Mouse (Mus musculus): ENCODE measurements around the gene Alk.
A peak's percentile ranks its signal among the peaks of the same experiment; 100 is the strongest.

Alk gene

GRCm38 (mm10) chr17:72604610-72604980 is at the start of gene Alk:
Alk (minus strand) TSS chr17:72604627.
- peak; percentile 46 for DNase-seq

- no peak for DNase-seq
Measured at GRCm38 (mm10) chr17:72652801-72653200, 48.4 kb upstream of the Alk start.

DNA sequence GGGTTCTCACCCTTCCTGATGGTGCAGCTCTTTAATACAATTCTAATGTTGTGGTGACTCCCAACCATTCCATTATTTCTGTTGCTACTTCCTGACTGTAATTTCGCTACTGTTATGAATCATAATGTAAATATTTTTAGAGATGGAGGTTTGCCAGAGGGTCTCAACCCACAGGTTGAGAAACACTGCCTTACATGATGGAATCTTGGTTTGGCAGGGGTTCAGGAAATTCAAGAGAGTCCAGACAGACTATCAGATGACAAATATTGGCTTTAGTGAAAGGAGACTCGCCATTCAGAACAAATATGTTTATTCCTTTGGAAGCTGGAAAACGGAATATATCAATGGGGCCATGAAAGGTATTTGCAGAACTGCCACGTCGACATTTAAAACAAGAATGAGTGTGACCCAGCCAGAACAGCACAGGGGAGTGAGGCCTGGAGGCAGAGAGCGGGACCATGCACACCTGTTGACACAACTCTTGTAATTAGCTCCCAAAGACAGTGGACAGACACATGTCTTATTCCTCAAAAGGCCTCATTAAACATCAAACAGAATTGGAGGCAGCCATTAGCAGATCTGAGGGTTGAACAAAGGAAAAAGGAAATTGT is 44.3 kb upstream of the Alk start:
- no peak for DNase-seq

DNA sequence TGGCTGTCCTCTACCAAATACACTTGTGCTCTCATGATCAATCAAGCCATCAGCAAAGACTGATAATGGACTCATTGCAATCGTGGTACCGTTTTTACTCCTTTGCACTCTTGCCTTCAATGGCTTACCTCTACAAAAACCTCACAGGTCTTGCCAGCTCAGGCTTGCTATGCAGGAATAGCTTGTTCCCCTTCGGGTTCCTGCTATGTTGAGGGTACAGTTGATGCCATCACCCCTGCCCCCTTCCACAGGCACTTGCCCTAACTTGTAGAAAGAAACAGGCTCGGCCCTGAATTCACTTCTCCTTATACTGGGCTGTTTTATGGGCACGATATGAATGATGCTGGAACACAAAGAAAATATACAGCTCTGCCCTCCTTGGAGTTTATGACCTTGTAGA is 41.7 kb upstream of the Alk start:
- DNase-seq: no peak

DNA sequence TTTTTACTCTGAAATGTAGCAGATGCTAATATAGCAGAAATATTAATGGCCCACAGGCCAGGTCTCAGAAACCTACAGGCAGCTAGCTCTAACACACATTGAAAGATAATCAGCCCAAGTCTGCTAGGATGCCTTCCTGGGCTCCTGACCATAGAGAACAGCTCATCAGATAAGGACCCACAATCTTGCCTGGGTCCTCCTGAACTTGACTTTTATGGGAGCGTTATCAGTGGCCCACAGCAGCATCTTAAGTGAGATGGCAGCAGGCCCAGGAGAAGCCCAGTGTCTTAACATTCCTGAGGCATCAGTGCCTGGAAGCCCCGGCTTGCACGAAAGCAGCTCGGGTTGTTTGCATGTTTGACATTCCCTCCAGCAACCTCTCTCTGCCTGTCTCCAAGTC is 35.7 kb upstream of the Alk start:
- no peak for DNase-seq

DNA sequence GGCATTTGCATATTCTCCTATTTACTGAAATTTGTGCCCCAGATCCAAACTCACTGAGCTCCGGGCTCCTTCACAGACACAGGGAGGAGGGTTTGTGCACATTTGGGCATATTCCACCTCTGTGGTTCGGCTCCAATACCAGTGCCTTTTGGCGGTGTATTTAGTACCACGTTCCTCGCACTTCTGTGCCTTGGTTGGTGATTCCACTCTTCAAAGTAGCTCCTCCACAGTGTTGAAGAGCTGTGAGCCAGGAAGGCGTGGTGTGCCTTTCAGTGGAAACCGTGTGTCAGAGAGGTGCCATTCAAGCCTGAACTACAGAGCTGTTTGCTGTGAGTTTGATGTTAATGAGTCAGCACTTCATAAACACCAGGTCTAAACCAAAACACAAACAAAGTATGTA is 35.0 kb upstream of the Alk start:
- no peak for DNase-seq

DNA sequence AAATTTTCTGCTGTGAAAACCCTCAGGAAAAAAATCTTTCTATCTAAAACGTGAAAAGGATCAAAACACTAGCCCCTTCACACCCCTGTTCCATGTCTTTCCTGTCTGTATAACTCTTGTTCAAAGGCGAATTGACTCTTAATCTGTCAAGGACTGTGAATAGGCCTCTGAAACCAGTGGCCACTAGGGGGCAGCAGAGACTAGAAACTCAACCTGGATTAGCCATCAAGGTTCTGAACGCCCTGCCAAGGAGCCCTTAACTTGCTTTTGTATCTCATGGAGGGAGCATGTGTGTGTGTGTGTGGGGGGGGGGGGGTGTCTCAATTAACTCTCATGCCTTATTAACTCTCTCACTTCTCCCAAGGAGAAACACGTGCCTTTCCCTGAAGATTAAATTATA is 1.8 kb upstream of the Alk start:
- peak; percentile 75 for DNase-seq

GRCm38 (mm10) chr17:72603886-72604609 is 379 bp downstream of the Alk start:
- peak; percentile 7 for DNase-seq

- peak; percentile 12 for DNase-seq
Measured at GRCm38 (mm10) chr17:72603118-72603885, 1.1 kb downstream of the Alk start.

DNA sequence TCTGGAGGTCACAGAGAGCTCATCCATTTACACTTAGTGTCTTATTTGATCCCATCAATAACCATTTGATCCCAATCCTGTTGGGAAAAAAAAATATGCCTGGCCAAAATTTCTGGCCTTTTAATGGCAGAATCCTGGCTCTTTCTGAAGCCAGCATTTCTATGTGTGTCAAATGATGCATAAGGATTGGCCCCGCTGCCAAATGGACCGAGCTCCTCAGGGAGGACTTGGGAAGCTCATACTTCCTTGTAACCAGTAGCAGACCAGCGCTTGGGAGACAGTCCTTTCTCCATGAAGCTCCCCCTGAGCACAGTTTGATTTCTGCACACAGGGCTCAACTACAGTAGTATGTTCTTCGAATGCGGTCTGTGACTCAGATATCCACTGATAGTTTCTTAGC is 3.6 kb downstream of the Alk start:
- DNase-seq: no peak

- DNase-seq: no peak
Measured at GRCm38 (mm10) chr17:72587671-72588070, 16.8 kb downstream of the Alk start.

DNA sequence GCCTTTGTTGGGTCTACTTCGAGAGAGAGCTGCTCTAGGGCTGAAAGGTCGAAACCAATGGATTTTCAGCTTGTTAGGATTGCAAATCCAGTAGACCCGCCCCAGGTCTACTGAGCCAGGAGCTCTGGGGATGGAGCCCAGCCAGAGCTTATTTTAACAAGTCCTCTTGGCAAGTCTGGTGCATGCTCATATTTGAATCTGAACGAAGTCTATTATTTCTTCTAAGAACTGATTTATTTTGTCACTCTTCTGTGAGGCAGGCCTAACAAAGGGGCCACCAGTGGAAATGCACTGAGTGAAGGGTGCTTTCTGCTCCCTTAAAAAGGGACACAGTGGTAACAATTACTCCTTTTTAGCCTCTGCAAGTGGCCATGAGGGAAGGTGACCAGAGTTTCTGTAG is 24.3 kb downstream of the Alk start:
- no peak for DNase-seq

DNA sequence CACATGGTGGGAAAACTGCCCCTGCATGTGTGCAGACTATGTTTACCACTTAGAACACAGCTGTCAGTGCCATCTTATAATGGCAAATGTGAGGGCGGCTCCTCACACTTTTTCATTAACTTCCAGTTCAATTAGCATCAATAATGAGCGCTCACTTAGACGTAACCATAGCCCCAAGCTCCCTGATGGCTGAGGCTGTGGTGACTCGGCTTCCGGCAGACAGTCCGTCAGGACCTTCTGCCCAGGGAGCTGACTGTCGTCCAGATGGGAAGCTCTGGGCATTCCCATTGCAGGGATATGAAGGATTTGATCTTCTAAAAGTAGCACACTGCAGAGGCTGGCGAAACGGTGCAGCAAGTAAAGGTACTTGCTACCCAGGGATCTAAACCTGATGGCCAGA is 25.1 kb downstream of the Alk start:
- no peak for DNase-seq

DNA sequence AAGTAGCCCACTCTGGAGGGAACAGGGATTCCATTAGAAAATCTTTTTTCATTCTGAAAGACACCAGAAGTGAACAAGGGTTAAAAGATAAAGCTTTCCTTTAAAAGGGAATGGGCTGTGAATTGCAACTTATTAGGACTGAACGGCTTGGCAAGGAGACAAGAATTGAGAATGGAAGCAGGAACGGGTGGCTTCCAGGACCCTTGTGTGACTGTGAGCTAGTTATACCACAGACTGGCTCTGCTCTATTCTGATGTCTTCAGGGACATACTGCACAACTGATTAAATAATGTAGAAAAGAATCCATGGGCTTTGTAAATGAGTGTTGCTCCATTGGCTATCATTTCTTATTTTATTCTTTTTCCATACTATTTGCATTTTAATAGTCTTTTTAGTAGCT is 33.0 kb downstream of the Alk start:
- DNase-seq: no peak

GRCm38 (mm10) chr17:72569491-72569890 is 34.9 kb downstream of the Alk start:
- no peak for DNase-seq

- DNase-seq: no peak
Measured at GRCm38 (mm10) chr17:72563423-72563822, 41.0 kb downstream of the Alk start.

DNA sequence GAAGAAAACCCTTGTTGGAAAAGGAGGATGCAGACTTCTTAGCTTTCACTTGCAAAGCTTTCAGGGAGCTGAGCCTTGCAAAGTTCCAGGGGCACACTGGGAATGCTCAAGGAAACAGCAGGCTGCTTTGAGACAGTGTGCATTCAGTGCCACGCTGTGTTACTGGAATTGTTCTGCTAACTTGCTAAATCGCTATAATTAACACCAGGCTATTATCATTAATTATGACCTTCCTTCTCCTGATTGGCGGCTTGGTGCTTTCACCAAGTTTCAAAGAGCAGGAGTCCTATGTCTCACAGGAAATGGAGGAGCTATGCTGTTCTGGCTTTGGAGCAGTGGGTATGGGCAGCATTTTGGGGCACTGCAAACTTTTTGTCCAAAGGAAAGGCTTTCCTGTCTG is 43.0 kb downstream of the Alk start:
- no peak for DNase-seq

DNA sequence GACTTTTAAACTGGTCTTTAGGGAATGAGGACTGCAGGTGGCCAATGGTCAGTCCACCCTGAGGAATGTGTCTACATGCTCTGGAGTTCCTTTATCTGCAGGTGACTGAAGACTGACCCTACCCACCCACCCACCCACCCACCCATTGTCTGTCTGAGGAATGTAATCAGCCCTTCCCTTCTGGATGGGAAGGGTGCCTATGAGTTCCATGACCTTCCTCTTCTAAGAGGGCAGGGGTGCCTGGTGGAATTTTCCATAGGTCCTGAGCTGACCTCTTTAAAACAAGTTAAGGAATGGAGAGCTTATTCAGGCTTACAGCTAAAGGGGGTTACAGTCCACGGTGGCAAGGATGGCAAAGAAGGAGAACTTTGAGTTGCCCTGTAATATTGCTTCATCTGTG is 43.7 kb downstream of the Alk start:
- no peak for DNase-seq

GRCm38 (mm10) chr17:72557029-72557735 is 47.2 kb downstream of the Alk start:
- DNase-seq: no peak

- DNase-seq: no peak
Measured at GRCm38 (mm10) chr17:72546274-72546673, 58.2 kb downstream of the Alk start.

- no peak for DNase-seq
Measured at GRCm38 (mm10) chr17:72535304-72535703, 69.1 kb downstream of the Alk start.

DNA sequence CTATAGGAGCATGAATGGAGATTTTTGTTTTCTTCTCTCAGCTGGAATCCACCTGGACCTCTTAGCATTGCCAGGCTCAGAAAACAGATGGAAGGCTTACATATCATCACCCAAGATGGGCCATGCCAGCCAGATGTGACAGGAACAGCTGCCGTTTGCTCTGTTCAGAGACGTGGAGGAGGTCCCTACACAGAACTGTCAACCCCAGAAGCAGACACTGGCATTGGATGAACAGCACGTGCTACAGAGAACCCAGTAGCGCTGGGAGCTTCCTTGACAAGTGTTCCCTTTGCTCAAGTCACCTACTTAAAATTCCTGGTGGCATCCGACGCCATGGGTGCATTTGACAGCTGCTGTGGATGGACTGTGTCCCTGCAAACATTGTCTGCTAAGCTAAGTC is 72.2 kb downstream of the Alk start:
- DNase-seq: no peak

- no peak for DNase-seq
Measured at GRCm38 (mm10) chr17:72528481-72528880, 75.9 kb downstream of the Alk start.

GRCm38 (mm10) chr17:72527481-72527880 is 76.9 kb downstream of the Alk start:
- no peak for DNase-seq

All from cerebellum, adult 8-10 months (tissue).